Comparison of ENCODE assay signal across 8 mouse cellular contexts in genomic region chr15:97828901-97829338, GRCm38 (mm10). TPM values are rescaled to one million over a fixed set of nuclear protein-coding genes. Genes with fewer than 3 reads are reported as not detected.
A peak's percentile ranks its signal among the peaks of the same experiment; 100 is the strongest.
DNase-seq lines count a peak whose midpoint lies in the region; ATAC-seq lines count a peak whose summit lies in the region.

No protein-coding gene starts in this region.

- peak; percentile 98 for DNase-seq in heart, adult 11 months
- DNase-seq in heart, postnatal 14 days, result no peak
- DNase-seq in kidney, postnatal 10 days, result peak; percentile 64
- peak; percentile 73 to 84 for DNase-seq in lung, postnatal 4 days
- DNase-seq in urinary bladder, postnatal 4 days (ENCODE audit: low spot score in 2 of 2), result no peak
- DNase-seq in right cerebral cortex, postnatal 10 days (ENCODE audit: low spot score in 2 of 2), result no peak
- DNase-seq in gastrocnemius, postnatal 4 days (ENCODE audit: low spot score in 2 of 2), result no peak

- peak; percentile 37 for ATAC-seq in granulocyte monocyte progenitor cell, adult 5-6 weeks (replicated peaks; ENCODE audit: poor library complexity, severe bottlenecking)

- intact Hi-C loops in heart, postnatal 14 days (cut with DNase I), result no loop called here

RNA-seq across cellular contexts. Expression of gene Hdac7, which starts 15.4 kb away (rescaled TPM):
- total RNA-seq in heart, postnatal 14 days (2021), result 10 to 100 TPM; 45.9 to 52.5 TPM
- total RNA-seq in granulocyte monocyte progenitor cell, adult 5-6 weeks (2014; fragmentation: Nextera tagmentation), result 33.3 and 52.1 TPM in 2 replicates
- total RNA-seq in granulocyte monocyte progenitor cell, adult 5-6 weeks (2017), result 3.5 and 6.1 TPM in 2 replicates
- 10 to 100 TPM; 53.6 to 57.9 TPM for total RNA-seq in gastrocnemius, postnatal 4 days (2021)

RNA-seq across cellular contexts. Expression of gene Slc48a1, which starts 50.6 kb away (rescaled TPM):
- total RNA-seq in heart, postnatal 14 days (2021), result 10 to 100 TPM; 78.3 to 78.9 TPM
- 97.0 and 99.2 TPM in 2 replicates for total RNA-seq in granulocyte monocyte progenitor cell, adult 5-6 weeks (2014; fragmentation: Nextera tagmentation)
- 67.6 and 71.6 TPM in 2 replicates for total RNA-seq in granulocyte monocyte progenitor cell, adult 5-6 weeks (2017)
- 10 to 100 TPM; 32.6 to 35.4 TPM for total RNA-seq in gastrocnemius, postnatal 4 days (2021)

Comparison
In these comparisons a context has a peak if more than half of its experiments do, and no peak if none do; other contexts are left out.
1. DNase-seq: peak in heart, adult 11 months (single experiment), kidney, postnatal 10 days (single experiment) and lung, postnatal 4 days (2 of 2); none in heart, postnatal 14 days (0 of 2), urinary bladder, postnatal 4 days (0 of 2), right cerebral cortex, postnatal 10 days (0 of 2) and gastrocnemius, postnatal 4 days (0 of 2).